Mouse (Mus musculus): ENCODE results near the gene Cltrn. TPM values are rescaled to one million over a fixed set of nuclear protein-coding genes. Genes with fewer than 3 reads are reported as not detected.
A peak's percentile ranks its signal among the peaks of the same experiment; 100 is the strongest.

The Cltrn gene
- polyA plus RNA-seq (2016; fragmentation: Nextera tagmentation; extraction: Ambion mirVana), result 0.20 TPM in 1 of 2 replicates, not detected in the other

DNA sequence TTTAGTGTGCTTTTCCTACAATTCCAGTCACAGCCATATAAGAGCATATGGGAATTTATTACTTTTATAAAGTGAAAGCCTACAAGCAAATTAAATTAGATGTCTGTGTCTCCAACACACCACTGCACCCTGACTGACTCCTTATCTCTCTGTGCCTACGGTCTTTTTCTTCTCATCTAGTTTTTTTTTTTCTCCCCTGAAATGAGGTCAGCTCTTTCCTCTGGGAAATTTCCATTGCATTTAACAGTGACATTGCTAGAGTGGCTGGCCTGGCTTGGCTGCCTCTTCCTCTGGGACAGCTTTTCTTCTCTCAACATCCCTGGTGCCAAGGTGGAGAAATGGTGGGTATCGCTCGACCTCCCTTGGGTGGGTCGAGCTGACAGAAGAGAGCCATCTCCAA is at the start of gene Cltrn:
Cltrn (plus strand) TSS at position 249 of the 400 bp plus-strand sequence.
- H3K9me3 ChIP-seq, result no peaks in the 10 kb centered on the region
- H3K4me1 ChIP-seq, result no peaks in the 10 kb centered on the region
- H3K27ac ChIP-seq, result no peak within 1 kb of the TSS
- no peak within 1 kb of the TSS for H3K9ac ChIP-seq
- 84% methylated on average over 4 of the region's 4 CpGs for WGBS
- no peaks in the 10 kb centered on the region; the same call in 1 of the 2 replicates for H3K27me3 ChIP-seq (replicated peaks)
- no peak within 1 kb of the TSS for H3K4me3 ChIP-seq
- no peaks in the 10 kb centered on the region for H3K36me3 ChIP-seq
- H3K4me2 ChIP-seq (replicated peaks), result no peak within 1 kb of the TSS
- no peak for ATAC-seq (ENCODE audit: low FRiP score, low read depth)

- no peak for ATAC-seq (ENCODE audit: low FRiP score, low read depth)
- WGBS, result 36% methylated on average over 2 of the region's 2 CpGs
- no peak overlapping the region for H3K4me2 ChIP-seq (replicated peaks)
Measured at GRCm38 (mm10) chrX:164038882-164039281, 49.7 kb upstream of the Cltrn start.

DNA sequence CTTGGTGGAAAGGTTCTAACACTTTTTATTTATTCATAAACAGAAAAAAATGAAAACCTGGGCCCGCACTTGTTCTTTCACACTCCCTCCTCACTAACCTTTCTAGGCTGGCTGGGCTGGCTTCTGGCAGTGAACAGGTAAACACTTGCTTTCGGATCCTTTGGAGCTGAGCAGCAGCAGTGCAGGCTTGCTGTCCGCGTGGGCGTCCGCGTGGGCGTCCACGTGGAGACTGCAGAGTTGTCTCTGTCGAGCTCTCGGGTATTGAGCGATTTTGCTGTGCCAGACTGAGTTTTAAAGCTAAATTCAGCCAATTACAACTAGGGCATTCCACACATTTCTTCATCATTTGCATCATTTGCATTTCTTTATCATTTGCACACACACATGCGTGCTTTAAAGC is 46.6 kb upstream of the Cltrn start:
- Histone ChIP-seq H3K4me1 (no peaks in the 10 kb centered on the region), H3K27me3 (replicated peaks) (no peaks in the 10 kb centered on the region), H3K9ac (no peak overlapping the region), H3K4me2 (replicated peaks) (no peak overlapping the region), H3K36me3 (no peaks in the 10 kb centered on the region), H3K4me3 (no peak overlapping the region), H3K9me3 (no peaks in the 10 kb centered on the region), H3K27ac (no peak overlapping the region)
- 78% methylated on average over 13 of the region's 13 CpGs for WGBS
- no peak for ATAC-seq (ENCODE audit: low FRiP score, low read depth)

More at GRCm38 (mm10) chrX:164038882-164039281, 49.7 kb upstream of the Cltrn start:
- Histone ChIP-seq H3K9me3 (no peaks in the 10 kb centered on the region), H3K4me3 (no peak overlapping the region), H3K4me1 (no peaks in the 10 kb centered on the region), H3K36me3 (no peaks in the 10 kb centered on the region), H3K27me3 (replicated peaks) (no peaks in the 10 kb centered on the region), H3K9ac (no peak overlapping the region), H3K27ac (no peak overlapping the region)

- 65% methylated on average over 2 of the region's 2 CpGs for WGBS
- no peak for ATAC-seq (ENCODE audit: low FRiP score, low read depth)
- H3K36me3 ChIP-seq, result no peaks in the 10 kb centered on the region
Measured at GRCm38 (mm10) chrX:164046736-164047135, 41.9 kb upstream of the Cltrn start.

GRCm38 (mm10) chrX:164055726-164056125 is 32.9 kb upstream of the Cltrn start:
- 81% methylated on average over 4 of the region's 4 CpGs for WGBS

More at GRCm38 (mm10) chrX:164046736-164047135, 41.9 kb upstream of the Cltrn start:
- no peak overlapping the region for H3K4me3 ChIP-seq
- H3K4me1 ChIP-seq, result no peaks in the 10 kb centered on the region
- H3K27ac ChIP-seq, result no peak overlapping the region
- H3K4me2 ChIP-seq (replicated peaks), result no peak overlapping the region
- no peaks in the 10 kb centered on the region for H3K27me3 ChIP-seq (replicated peaks)
- no peak overlapping the region for H3K9ac ChIP-seq
- no peaks in the 10 kb centered on the region for H3K9me3 ChIP-seq

DNA sequence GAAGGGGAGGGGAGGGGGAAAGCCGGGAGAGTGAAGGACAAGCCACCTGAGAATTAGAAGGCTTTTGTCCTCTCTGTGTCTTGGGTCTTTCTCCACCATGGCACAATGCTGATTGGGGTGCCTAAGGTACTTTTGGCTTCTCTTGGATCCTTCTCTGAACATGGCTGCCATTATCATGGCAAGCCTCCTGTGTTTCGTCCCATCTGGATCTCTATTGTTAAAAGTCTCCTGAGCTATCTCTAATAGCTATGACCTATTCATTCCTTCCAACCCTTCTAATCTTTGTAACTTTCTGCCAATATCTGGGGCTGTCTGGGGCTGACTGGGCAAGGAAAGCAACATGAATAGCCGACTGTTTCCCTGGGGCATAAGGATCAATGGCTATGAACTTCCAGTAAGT is 30.1 kb upstream of the Cltrn start:
- Histone ChIP-seq H3K9me3 (no peaks in the 10 kb centered on the region), H3K4me1 (no peaks in the 10 kb centered on the region), H3K27me3 (replicated peaks) (no peaks in the 10 kb centered on the region), H3K36me3 (no peaks in the 10 kb centered on the region), H3K4me3 (no peak overlapping the region), H3K4me2 (replicated peaks) (no peak overlapping the region), H3K9ac (no peak overlapping the region), H3K27ac (no peak overlapping the region)
- ATAC-seq (ENCODE audit: low FRiP score, low read depth), result no peak
- 86% methylated on average over 3 of the region's 3 CpGs for WGBS

More at GRCm38 (mm10) chrX:164055726-164056125, 32.9 kb upstream of the Cltrn start:
- Histone ChIP-seq H3K27ac (no peak overlapping the region), H3K4me1 (no peaks in the 10 kb centered on the region), H3K9ac (no peak overlapping the region), H3K4me3 (no peak overlapping the region), H3K36me3 (no peaks in the 10 kb centered on the region), H3K4me2 (replicated peaks) (no peak overlapping the region), H3K27me3 (replicated peaks) (no peaks in the 10 kb centered on the region), H3K9me3 (no peaks in the 10 kb centered on the region)
- no peak for ATAC-seq (ENCODE audit: low FRiP score, low read depth)

GRCm38 (mm10) chrX:164059070-164059469 is 29.6 kb upstream of the Cltrn start:
- no peaks in the 10 kb centered on the region for H3K9me3 ChIP-seq
- no peaks in the 10 kb centered on the region for H3K27me3 ChIP-seq (replicated peaks)
- no peak overlapping the region for H3K4me3 ChIP-seq
- H3K27ac ChIP-seq, result no peak overlapping the region
- no peak overlapping the region for H3K9ac ChIP-seq
- H3K4me1 ChIP-seq, result no peaks in the 10 kb centered on the region
- H3K36me3 ChIP-seq, result no peaks in the 10 kb centered on the region
- no peak for ATAC-seq (ENCODE audit: low FRiP score, low read depth)
- 59% methylated on average over 4 of the region's 4 CpGs for WGBS
- H3K4me2 ChIP-seq (replicated peaks), result no peak overlapping the region

- Histone ChIP-seq H3K4me1 (no peaks in the 10 kb centered on the region), H3K9me3 (no peaks in the 10 kb centered on the region), H3K27ac (no peak overlapping the region), H3K36me3 (no peaks in the 10 kb centered on the region), H3K9ac (no peak overlapping the region), H3K27me3 (replicated peaks) (no peaks in the 10 kb centered on the region), H3K4me3 (no peak overlapping the region), H3K4me2 (replicated peaks) (no peak overlapping the region)
- 13% methylated on average over 2 of the region's 2 CpGs for WGBS
- ATAC-seq (ENCODE audit: low FRiP score, low read depth), result peak; percentile 61; the same call in 1 of the 2 replicates
Measured at GRCm38 (mm10) chrX:164066185-164066584, 22.4 kb upstream of the Cltrn start.

GRCm38 (mm10) chrX:164068968-164069367 is 19.7 kb upstream of the Cltrn start:
- H3K27me3 ChIP-seq (replicated peaks), result no peaks in the 10 kb centered on the region
- H3K36me3 ChIP-seq, result no peaks in the 10 kb centered on the region
- H3K9ac ChIP-seq, result no peak overlapping the region
- no peak overlapping the region for H3K27ac ChIP-seq
- no peak for ATAC-seq (ENCODE audit: low FRiP score, low read depth)
- H3K4me3 ChIP-seq, result no peak overlapping the region
- no peaks in the 10 kb centered on the region for H3K9me3 ChIP-seq
- H3K4me2 ChIP-seq (replicated peaks), result no peak overlapping the region
- no peaks in the 10 kb centered on the region for H3K4me1 ChIP-seq
- 88% methylated on average over 4 of the region's 4 CpGs for WGBS

GRCm38 (mm10) chrX:164076040-164076775 is 12.4 kb upstream of the Cltrn start, which contains the start of gene Siah1b:
Siah1b (minus strand) TSS chrX:164076493.
- H3K27ac ChIP-seq, result no peak within 1 kb of the TSS
- ATAC-seq (ENCODE audit: low FRiP score, low read depth), result peak; percentile 99
- H3K27me3 ChIP-seq (replicated peaks), result no peaks in the 10 kb centered on the region
- H3K9me3 ChIP-seq, result no peaks in the 10 kb centered on the region
- H3K9ac ChIP-seq, result peak within 1 kb of the TSS; percentile 63
- H3K4me1 ChIP-seq, result no peaks in the 10 kb centered on the region
- peak within 1 kb of the TSS; percentile 53 for H3K4me3 ChIP-seq
- H3K36me3 ChIP-seq, result no peaks in the 10 kb centered on the region
- 18% methylated on average over 54 of the region's 54 CpGs for WGBS
- H3K4me2 ChIP-seq (replicated peaks), result peak within 1 kb of the TSS; percentile 71

GRCm38 (mm10) chrX:164082030-164082429 is 6.6 kb upstream of the Cltrn start:
- H3K9me3 ChIP-seq, result no peaks in the 10 kb centered on the region
- H3K27ac ChIP-seq, result no peak overlapping the region
- no peaks in the 10 kb centered on the region for H3K27me3 ChIP-seq (replicated peaks)
- no peak overlapping the region for H3K4me2 ChIP-seq (replicated peaks)
- ATAC-seq (ENCODE audit: low FRiP score, low read depth), result no peak
- 94% methylated on average over 9 of the region's 9 CpGs for WGBS
- no peak overlapping the region for H3K4me3 ChIP-seq
- H3K4me1 ChIP-seq, result no peaks in the 10 kb centered on the region
- H3K9ac ChIP-seq, result no peak overlapping the region
- H3K36me3 ChIP-seq, result no peaks in the 10 kb centered on the region

GRCm38 (mm10) chrX:164089916-164090315 is 1.3 kb downstream of the Cltrn start:
- no peak overlapping the region for H3K4me2 ChIP-seq (replicated peaks)
- no peak overlapping the region for H3K27ac ChIP-seq
- no peaks in the 10 kb centered on the region for H3K9me3 ChIP-seq
- H3K27me3 ChIP-seq (replicated peaks), result no peaks in the 10 kb centered on the region; the same call in 1 of the 2 replicates
- 77% methylated on average over 11 of the region's 11 CpGs for WGBS
- no peaks in the 10 kb centered on the region for H3K4me1 ChIP-seq
- no peak overlapping the region for H3K9ac ChIP-seq
- ATAC-seq (ENCODE audit: low FRiP score, low read depth), result no peak
- H3K36me3 ChIP-seq, result no peaks in the 10 kb centered on the region
- no peak overlapping the region for H3K4me3 ChIP-seq
